In genomic region chr6:71439506-71440216, GRCm38 (mm10) we compare ENCODE assay signal across 8 mouse cellular contexts. TPM values are rescaled to one million over a fixed set of nuclear protein-coding genes. Genes with fewer than 3 reads are reported as not detected.
DNase-seq lines count a peak whose midpoint lies in the region; ATAC-seq lines count a peak whose summit lies in the region.

No protein-coding gene starts in this region.

- under 1% methylated on average over 54 of the region's 62 CpGs for WGBS in kidney, embryonic 15.5 days
- WGBS in liver, embryonic 12.5 days (ENCODE audit: insufficient replicate concordance) = 2% methylated on average over 62 of the region's 62 CpGs
- WGBS in neural tube, embryonic 12.5 days = under 1% methylated on average over 62 of the region's 62 CpGs

- H3K4me3 ChIP-seq in kidney, embryonic 15.5 days (replicated peaks) = peak overlapping the region; percentile 87
- peak overlapping the region; percentile 99 for H3K4me3 ChIP-seq in liver, embryonic 12.5 days
- peak overlapping the region; percentile 98 for H3K4me3 ChIP-seq in neural tube, embryonic 12.5 days

- peak overlapping the region; percentile 96 for H3K9ac ChIP-seq in kidney, embryonic 15.5 days
- H3K9ac ChIP-seq in liver, embryonic 12.5 days = peak overlapping the region; percentile 99
- H3K9ac ChIP-seq in neural tube, embryonic 12.5 days = peak overlapping the region; percentile 94

- H3K4me2 ChIP-seq in kidney, embryonic 15.5 days = peak overlapping the region; percentile 74
- peak overlapping the region; percentile 95 for H3K4me2 ChIP-seq in liver, embryonic 12.5 days
- peak overlapping the region; percentile 81 for H3K4me2 ChIP-seq in neural tube, embryonic 12.5 days (replicated peaks)

- H3K4me1 ChIP-seq in kidney, embryonic 15.5 days = peaks cover 38% of the 10 kb centered on the region
- H3K4me1 ChIP-seq in liver, embryonic 12.5 days = peaks cover 48% of the 10 kb centered on the region
- H3K4me1 ChIP-seq in neural tube, embryonic 12.5 days = peaks cover 33% of the 10 kb centered on the region

- H3K9me3 ChIP-seq in kidney, embryonic 15.5 days (replicated peaks) = no peaks in the 10 kb centered on the region
- no peaks in the 10 kb centered on the region for H3K9me3 ChIP-seq in liver, embryonic 12.5 days (replicated peaks)
- H3K9me3 ChIP-seq in neural tube, embryonic 12.5 days = no peaks in the 10 kb centered on the region

- H3K27me3 ChIP-seq in kidney, embryonic 15.5 days = no peaks in the 10 kb centered on the region
- H3K27me3 ChIP-seq in liver, embryonic 12.5 days (replicated peaks) = no peaks in the 10 kb centered on the region
- H3K27me3 ChIP-seq in neural tube, embryonic 12.5 days (replicated peaks) = no peaks in the 10 kb centered on the region

- DNase-seq in ovary, adult 18-20 months (ENCODE audit: low spot score) = peak; percentile 13
- no peak for DNase-seq in ovary, postnatal 36 days (ENCODE audit: low spot score)
- peak; percentile 47 to 50 for DNase-seq in cerebellum, postnatal 4 days (ENCODE audit: low spot score in 2 of 2)
- peak; percentile 17 to 55 for DNase-seq in gastrocnemius, postnatal 36 days
- peak; percentile 64 for DNase-seq in thymus, postnatal 10 days (ENCODE audit: low spot score in 2 of 2)

- intact Hi-C loops in gastrocnemius, postnatal 36 days (cut with DNase I) = loop anchor here (2.0 kb wide), 1 partner anchor 55 kb away; no protein-coding TSS in a partner anchor

- peak overlapping the region; percentile 97 for H3K27ac ChIP-seq in kidney, embryonic 15.5 days
- peak overlapping the region; percentile 96 for H3K27ac ChIP-seq in liver, embryonic 12.5 days
- H3K27ac ChIP-seq in neural tube, embryonic 12.5 days = peak overlapping the region; percentile 95

- peak; percentile 45 for ATAC-seq in kidney, embryonic 15.5 days (replicated peaks; ENCODE audit: low FRiP score)
- ATAC-seq in liver, embryonic 12.5 days = no peak
- ATAC-seq in neural tube, embryonic 12.5 days (ENCODE audit: low FRiP score, low read depth) = peak; percentile 39; the same call in 1 of the 2 replicates

- no peaks in the 10 kb centered on the region for H3K36me3 ChIP-seq in kidney, embryonic 15.5 days
- H3K36me3 ChIP-seq in liver, embryonic 12.5 days = no peaks in the 10 kb centered on the region
- H3K36me3 ChIP-seq in neural tube, embryonic 12.5 days = no peaks in the 10 kb centered on the region

RNA-seq across cellular contexts. Expression of gene Rmnd5a, which starts 0.8 kb away (rescaled TPM):
- 100 to 1,000 TPM in 1 of 2 experiments, 10 to 100 TPM in 1; 94.6 to 109 TPM for total RNA-seq in gastrocnemius, postnatal 36 days (2021)
- 14.1 and 14.7 TPM in 2 replicates for polyA plus RNA-seq in kidney, embryonic 15.5 days (2015; fragmentation: Nextera tagmentation; extraction: Ambion mirVana)
- 11.6 and 12.3 TPM in 2 replicates for polyA plus RNA-seq in liver, embryonic 12.5 days (2016; fragmentation: Nextera tagmentation; extraction: Ambion mirVana)
- polyA plus RNA-seq in neural tube, embryonic 12.5 days (2016; fragmentation: Nextera tagmentation; extraction: Ambion mirVana) = 15.2 and 17.4 TPM in 2 replicates

RNA-seq across cellular contexts. Expression of gene Rnf103, which starts 54.0 kb away (rescaled TPM):
- 10 to 100 TPM; 17.8 to 18.4 TPM for total RNA-seq in gastrocnemius, postnatal 36 days (2021)
- polyA plus RNA-seq in kidney, embryonic 15.5 days (2015; fragmentation: Nextera tagmentation; extraction: Ambion mirVana) = 16.7 and 17.2 TPM in 2 replicates
- 11.0 and 11.2 TPM in 2 replicates for polyA plus RNA-seq in liver, embryonic 12.5 days (2016; fragmentation: Nextera tagmentation; extraction: Ambion mirVana)
- 27.0 and 28.4 TPM in 2 replicates for polyA plus RNA-seq in neural tube, embryonic 12.5 days (2016; fragmentation: Nextera tagmentation; extraction: Ambion mirVana)
